Mouse (Mus musculus) heart, postnatal 0 days (tissue): ENCODE data around the gene Ncln.

Source experiments
- CTCF ChIP-seq: IDR thresholded peaks from 2 replicates; pipeline ENCODE4 v1.5.1; 2016; ENCODE audit warnings: antibody characterized with exemption, control low read depth, low read depth
- EP300 ChIP-seq: IDR thresholded peaks from 2 replicates; pipeline ENCODE4 v1.6.1; 2016; ENCODE audit warnings: antibody characterized with exemption, low read depth

DNA sequence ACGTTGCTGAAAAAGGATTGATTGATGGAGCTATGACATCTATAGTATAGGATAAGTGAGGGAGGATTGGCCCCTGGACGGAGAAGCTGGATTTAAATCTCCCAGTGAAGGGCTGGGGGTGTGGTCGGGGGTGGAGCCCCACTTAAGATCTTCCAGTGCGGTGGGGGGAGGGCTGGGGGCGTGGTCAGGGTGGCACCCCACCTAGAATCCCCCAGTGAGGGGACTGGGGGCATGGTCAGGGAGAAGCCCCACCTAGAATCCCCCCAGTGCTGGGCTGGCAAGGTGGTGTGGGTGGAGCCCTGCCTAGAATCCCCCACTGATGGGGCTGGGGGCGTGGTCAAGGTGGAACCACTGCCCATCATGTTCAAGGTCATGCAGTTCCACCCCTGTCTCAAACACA lies 10.9 kb upstream of the Ncln start:
- TF ChIP-seq CTCF, result no peak
- no peak for TF ChIP-seq EP300
